Mouse (Mus musculus): ENCODE measurements at regions not wholly inside any gene's neighbourhood (a gene's known extent, or its start where the extent isn't known, plus 50 kb on each side); places are given as distances from the start of the nearest gene placed in this dataset.

GRCm38 (mm10) chr12:70523379-70523778 lies 70.5 kb downstream of the Tmx1 start:
- DNase-seq (ENCODE audit: low spot score in 2 of 2): no peak

DNA sequence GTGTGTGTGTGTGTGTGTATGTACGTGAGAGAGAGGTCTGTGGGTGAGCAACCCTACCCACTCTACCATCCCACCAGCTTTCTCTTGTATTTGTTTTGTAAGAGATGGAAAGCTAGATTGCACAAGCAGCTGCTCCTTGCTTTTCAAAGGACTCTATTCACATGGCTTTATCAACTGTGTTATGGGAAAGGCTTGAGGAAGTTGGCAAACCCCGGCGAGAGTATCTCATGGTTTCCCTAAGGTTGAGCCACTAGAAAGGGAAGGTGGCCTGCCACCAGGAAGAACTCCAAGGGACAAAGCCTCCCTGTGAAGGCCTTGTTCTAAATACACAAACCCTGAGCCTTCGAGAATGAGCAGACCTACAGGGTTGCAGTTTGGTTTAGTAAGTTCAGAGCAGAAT lies 71.8 kb downstream of the Tmx1 start:
- DNase-seq (ENCODE audit: low spot score in 2 of 2): no peak

- DNase-seq (ENCODE audit: low spot score in 2 of 2): no peak
Observed at GRCm38 (mm10) chr12:70531661-70532060, 78.8 kb downstream of the Tmx1 start.

DNA sequence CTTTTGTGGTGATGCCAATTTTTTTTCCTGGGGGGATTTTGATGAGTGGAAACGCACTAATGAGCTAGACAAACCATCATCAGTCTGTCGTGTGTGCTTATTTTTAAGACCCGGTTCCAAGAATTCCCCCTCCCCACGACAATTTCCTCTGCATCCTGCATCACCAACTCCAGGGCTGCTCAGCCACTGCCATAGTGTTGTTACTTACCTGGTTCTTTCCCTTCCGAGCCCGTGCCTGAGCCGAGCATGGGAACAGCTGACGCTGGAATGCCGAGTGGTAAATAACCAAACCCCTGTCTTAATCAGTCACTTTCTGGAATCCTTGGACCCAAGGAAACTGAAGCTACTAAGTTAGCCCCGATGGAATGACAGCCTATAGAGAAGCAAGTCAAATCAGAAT lies 79.3 kb downstream of the Tmx1 start:
- no peak for DNase-seq (ENCODE audit: low spot score in 2 of 2)

GRCm38 (mm10) chr12:70532843-70533242 lies 79.9 kb downstream of the Tmx1 start:
- DNase-seq (ENCODE audit: low spot score in 2 of 2): peak; percentile 9

GRCm38 (mm10) chr12:70533375-70533935 lies 80.6 kb downstream of the Tmx1 start:
- no peak for DNase-seq (ENCODE audit: low spot score in 2 of 2)

DNA sequence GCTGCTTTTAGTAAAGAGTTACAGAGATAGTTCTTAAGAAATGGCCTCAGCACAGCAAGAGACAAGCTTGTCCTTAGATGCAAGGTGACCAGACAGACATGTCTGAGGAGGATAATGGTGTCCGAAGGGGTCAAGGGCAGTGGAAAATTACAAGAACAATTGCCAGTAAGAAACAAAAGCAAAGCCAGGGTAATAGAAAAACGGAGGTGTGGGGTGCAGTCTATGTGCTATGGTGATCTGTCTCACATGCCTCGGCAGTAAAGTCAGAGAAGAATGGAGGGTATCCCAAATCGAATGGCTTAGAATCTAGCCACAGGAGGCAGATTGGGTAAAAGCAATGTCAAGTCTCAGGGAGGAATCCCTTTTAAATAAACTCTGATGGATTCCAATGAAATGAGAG lies 86.2 kb downstream of the Tmx1 start:
- DNase-seq (ENCODE audit: low spot score in 2 of 2): no peak

- DNase-seq (ENCODE audit: low spot score in 2 of 2): peak; percentile 14 to 42
Observed at GRCm38 (mm10) chr12:70539856-70540255, 87.0 kb downstream of the Tmx1 start.

DNA sequence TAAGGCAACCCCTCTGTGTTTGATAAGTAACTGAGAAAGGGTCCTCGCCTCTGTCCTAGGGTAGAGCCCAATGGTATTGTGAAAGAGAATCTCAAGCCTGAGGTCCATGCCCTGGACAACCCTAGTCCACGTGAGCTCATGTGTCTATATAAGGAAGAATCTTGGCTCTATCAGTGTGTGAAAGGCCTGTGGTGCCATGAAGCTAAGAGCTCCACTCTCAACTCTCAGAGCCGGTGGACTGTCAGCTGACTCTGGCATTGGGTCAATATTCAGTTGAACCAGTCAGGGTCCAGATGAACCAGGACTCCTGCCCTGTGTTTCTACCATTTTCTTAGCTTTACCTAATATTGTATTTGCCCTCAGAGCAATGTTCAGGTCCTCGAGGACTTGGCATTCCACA lies 88.5 kb downstream of the Tmx1 start:
- DNase-seq (ENCODE audit: low spot score in 2 of 2): no peak

- no peak for DNase-seq (ENCODE audit: low spot score in 2 of 2)
Observed at GRCm38 (mm10) chr12:70543299-70543698, 90.4 kb downstream of the Tmx1 start.

GRCm38 (mm10) chr12:70544326-70544725 lies 91.4 kb downstream of the Tmx1 start:
- DNase-seq (ENCODE audit: low spot score in 2 of 2): no peak

- DNase-seq (ENCODE audit: low spot score in 2 of 2): peak; percentile 23 to 42
Observed at GRCm38 (mm10) chr12:70544850-70545510, 92.1 kb downstream of the Tmx1 start.

DNA sequence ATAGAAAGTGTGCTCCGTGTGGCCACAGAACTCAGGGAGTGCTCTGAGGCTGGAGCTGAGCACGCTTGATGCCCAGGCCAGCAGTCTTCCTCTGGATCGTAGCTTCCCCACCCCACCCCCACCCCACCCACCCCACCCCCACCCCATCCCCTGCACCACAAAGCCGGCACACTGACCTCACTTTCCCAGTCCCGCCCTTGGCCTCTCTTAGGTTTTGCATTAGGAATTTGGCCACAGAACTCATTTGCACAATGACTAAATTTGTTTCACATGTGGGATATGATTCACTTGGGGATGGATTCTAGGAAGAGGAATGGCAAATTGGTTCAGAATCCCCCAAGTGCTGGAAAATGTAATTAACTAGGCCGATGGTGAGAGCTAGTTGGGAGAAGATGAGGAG lies 94.3 kb downstream of the Tmx1 start:
- DNase-seq (ENCODE audit: low spot score in 2 of 2): peak in 1 of 2 experiments; percentile 18

DNA sequence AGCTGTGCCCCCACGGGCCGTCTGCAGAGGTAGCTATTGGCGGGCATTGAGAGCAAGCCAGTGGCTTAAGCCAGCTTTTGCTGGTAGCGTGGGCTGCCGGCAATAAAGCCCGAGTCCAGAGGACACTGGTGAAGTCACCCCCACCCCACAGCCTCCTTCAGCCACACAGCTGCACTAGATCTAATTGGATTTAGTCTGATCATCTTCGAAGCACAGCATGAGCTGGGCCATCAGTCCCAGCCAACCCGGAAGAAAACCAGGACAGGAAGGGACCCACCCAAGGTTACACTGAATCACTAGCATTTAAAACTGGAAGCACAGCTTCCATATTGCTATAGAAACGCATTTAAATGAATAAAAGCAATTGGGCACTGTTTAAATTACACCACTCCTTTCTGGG lies 96.4 kb downstream of the Tmx1 start:
- no peak for DNase-seq (ENCODE audit: low spot score in 2 of 2)

DNA sequence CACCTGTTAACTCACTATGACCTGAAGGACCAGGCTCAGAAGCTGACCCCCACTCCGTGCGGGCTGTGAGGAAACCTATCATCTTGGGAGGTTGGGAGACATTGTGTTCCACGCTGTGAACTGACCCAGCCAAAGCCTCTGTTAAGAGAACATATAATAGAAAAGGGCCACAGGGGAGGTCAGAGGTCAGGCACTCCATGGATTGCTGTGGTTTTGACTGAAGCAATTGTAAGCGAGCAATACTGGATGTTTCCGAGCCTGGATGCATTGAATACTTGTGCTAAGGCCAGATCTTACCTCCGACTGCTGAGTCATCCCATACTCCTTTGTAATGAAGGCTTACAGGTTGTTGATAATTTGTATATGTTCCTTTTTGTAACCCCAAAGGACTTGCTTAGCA lies 101.0 kb downstream of the Tmx1 start:
- DNase-seq (ENCODE audit: low spot score in 2 of 2): no peak

DNA sequence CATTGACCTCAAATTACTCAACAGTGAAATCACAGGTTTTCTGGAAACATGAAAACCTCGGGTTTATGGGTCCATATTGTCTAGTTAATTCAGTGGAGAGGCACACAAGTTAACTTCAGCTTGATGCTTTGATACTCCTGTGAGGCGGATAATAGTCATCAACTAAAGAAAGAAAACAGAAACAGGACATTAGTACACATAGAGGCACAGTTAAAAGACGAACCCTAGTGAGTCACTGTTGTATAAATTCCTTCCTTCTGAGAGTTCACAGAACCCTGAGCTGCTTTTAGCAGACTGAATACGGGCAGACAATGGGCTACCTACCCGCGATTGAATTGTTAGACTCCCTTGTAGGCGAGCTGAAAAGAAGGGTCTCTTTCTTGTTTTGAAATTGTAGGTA lies 101.7 kb downstream of the Tmx1 start:
- no peak for DNase-seq (ENCODE audit: low spot score in 2 of 2)

DNA sequence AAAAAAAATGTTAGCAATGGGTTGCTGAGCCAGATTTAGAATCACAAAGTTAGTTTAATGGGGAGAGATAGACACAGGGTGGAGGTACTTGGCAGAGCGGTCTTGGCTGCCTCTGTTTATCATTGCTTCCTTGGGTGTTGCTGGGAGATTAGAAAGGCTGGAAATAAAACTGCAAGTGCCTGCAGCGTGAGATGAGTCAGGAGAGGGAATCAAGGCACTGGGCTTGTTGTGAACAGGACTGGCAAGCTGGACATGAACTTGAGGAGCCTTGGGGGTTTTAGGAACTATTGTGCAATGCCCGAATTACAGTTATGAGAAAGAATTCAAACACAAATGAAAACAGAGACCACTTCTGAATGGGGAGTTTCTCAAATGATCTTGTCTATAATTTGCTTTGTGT lies 102.8 kb downstream of the Tmx1 start:
- DNase-seq (ENCODE audit: low spot score in 2 of 2): peak; percentile 33 to 51

- no peak for DNase-seq (ENCODE audit: low spot score in 2 of 2)
Observed at GRCm38 (mm10) chr12:70556820-70557219, 103.9 kb downstream of the Tmx1 start.

DNA sequence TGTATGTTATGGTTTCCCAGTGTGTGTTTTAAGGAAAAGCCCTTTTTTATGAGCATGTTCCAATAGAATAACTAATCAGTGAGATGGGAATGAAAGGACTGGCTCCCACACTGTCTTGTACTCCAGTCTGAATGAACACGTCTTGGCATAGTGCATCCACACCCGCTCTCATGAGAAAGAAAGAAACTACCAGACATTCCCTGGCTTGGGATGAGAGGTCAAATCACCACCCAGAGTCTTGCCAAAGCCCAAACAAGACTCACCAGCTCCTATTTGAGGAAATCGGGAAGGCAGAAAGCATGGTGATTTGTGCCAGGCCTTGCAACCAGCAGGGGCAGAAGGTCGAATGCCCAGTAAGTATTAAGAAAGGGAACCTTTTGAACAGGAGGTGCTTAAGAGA lies 110.6 kb downstream of the Tmx1 start:
- no peak for DNase-seq (ENCODE audit: low spot score in 2 of 2)

DNA sequence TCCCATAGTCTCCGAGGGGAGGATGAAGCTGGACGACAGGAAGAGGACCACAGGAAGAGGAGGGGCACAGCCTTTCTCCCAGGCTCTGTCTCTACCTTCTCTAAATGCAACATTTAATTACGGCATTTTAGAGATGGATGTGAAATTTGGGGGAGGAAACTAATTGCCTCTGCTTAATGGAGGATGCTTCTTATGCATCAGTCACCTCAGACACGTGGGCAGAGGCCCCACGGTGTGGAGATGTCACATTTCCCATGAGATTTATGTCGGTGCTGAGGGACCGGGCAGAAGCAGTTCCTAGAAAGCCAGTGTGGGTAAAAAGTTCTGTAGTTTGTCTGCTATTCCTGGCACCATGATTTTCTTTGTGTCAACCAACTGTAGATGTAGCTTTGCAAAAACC lies 122.8 kb downstream of the Tmx1 start:
- DNase-seq (ENCODE audit: low spot score in 2 of 2): no peak

DNA sequence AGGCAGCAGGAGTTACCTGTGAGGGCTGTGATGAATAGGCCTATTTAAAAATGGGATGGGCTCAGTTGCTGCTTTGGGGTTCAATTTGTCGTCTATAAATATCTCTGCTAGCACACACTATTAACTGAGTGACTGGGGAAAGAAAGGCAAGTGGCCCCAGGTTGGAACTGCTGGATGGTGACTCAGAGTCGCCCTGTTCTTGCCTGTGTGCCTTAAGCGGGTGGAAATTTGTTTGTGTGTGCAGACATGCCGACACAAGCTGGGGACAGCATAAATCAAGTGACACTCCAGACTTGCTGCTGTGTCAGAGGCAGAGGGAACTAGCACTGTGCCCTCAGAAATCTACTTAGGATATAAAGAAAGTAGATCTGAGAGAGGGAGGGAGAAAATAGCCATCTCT lies 124.9 kb downstream of the Tmx1 start:
- DNase-seq (ENCODE audit: low spot score in 2 of 2): no peak

DNA sequence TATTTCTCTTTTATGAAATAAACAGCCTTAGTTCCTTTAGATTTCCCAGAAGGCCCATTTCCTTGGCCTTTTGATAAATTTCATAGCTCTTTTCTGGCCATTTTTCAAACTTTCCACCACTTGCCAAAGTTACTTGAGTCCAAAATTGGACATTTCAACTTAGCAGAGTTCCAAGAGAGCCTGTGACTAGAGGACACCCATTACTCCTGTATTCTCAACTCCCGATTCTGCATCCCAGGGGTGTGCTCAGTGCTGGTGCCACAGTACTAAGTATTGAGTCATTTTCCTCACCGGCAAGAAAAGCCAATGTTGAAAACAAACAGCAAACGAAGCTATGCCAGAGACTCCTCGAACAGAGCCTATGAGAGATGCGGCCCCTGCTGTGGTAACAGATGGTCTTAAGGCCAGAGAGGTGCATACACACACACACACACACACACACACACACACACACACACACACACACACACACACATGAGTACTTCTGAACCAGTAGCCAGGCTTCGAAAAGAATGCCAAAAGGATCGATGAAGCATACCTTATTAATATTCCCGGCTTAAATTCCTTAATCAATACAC lies 126.5 kb downstream of the Tmx1 start:
- DNase-seq (ENCODE audit: low spot score in 2 of 2): peak; percentile 43 to 54

DNA sequence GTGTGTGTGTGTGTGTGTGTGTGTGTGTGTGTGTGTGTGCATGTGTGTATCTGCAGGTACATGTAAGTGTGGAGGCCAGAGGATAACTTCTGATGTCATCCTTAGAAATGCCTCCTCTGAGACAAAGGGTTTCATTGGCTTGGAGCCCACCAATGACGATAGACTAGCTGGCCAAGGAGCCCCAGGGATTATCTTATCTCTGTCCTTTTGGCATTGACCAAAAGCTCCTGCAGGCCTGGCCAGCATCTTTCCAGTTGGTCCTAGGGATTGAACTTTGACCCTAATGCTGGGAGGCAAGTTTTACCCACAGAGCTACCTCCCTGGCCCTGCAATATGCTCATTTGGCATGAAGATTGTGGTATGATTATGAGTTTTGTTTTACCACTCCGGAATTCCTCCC lies 133.3 kb downstream of the Tmx1 start:
- no peak for DNase-seq (ENCODE audit: low spot score in 2 of 2)
